Mouse (Mus musculus) layer of hippocampus, postnatal 36 days (tissue): Measurements from ENCODE around the gene Gm38431. TPM values are rescaled to one million over a fixed set of nuclear protein-coding genes. Genes with fewer than 3 reads are reported as not detected.
A peak's percentile ranks its signal among the peaks of the same experiment; 100 is the strongest.
"Not testable (repeated sequence)": the region's sequence is repeated elsewhere in the genome, so short reads cannot be mapped to it uniquely, and the experiment has no call there.

Source experiments
- DNase-seq, 2 experiments: peaks; one replicate each; pipeline ENCODE4 v3.0.0; 2022
- total RNA-seq, 2 experiments: library from RNA; stranded (reverse); gene quantifications; 2 replicates each; pipeline ENCODE4 v1.2.3; 2021

The Gm38431 gene
- total RNA-seq, 2 experiments from 2014 or later = 4.8 to 5.0 TPM

DNA sequence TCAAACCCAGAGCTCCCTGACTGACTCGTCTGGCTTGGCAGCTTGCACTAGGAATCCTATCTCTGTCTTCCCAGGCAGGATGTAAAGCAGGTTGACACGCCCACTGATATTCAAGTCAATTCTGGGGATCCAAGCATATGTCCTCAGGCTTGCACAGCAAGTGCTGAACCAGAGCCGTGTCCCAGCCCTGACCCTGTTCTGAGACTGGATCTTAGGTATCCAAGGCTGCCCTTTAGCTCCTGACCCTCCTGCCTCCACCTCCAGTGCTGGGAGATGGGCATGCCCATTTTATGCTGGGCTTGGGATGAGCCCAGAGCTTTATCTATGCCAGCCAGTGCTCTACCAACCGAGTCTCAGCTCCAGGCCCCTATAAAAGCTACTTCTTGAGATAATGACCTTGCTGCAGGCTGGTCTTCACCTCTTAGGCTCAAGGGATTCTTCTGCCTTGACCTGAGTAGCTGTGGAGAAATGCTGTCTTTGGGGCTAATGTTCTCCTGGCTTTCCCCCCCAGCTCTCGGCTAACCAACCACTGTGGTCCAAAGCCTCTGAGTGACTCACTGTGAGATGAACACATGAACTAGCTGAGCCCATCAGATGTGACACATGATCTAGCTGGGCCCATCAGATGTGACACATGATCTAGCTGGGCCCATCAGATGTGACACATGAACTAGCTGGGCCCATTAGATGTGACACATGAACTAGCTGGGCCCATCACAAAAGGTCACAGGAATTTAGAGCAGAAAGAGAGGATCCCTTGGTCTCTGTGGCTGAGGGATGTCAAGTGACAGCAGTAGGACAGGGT lies 14.2 kb upstream of the Gm38431 start:
- DNase-seq = no peak

DNA sequence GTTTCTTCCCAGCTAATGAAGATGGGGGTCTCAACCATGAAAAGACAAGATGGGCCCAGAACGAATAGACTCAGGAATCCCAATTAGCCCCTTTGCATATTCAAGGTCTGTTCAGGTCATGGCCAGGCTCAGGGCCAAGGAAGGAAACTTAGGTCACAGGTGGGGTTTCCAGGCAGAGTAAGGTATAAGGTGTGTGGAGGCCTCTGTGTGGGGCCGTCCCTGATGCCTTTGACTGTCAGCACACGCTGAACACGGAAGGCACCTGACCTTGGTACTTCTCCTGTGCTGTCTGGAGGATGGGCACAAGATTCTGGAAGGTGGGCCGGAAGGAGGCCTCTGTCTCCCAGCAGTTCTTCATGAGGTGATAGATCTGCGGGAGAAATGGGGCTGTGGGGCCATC lies 13.0 kb upstream of the Gm38431 start:
- DNase-seq = no peak

GRCm38 (mm10) chr9:21102076-21102475 lies 10.3 kb upstream of the Gm38431 start:
- no peak for DNase-seq

DNA sequence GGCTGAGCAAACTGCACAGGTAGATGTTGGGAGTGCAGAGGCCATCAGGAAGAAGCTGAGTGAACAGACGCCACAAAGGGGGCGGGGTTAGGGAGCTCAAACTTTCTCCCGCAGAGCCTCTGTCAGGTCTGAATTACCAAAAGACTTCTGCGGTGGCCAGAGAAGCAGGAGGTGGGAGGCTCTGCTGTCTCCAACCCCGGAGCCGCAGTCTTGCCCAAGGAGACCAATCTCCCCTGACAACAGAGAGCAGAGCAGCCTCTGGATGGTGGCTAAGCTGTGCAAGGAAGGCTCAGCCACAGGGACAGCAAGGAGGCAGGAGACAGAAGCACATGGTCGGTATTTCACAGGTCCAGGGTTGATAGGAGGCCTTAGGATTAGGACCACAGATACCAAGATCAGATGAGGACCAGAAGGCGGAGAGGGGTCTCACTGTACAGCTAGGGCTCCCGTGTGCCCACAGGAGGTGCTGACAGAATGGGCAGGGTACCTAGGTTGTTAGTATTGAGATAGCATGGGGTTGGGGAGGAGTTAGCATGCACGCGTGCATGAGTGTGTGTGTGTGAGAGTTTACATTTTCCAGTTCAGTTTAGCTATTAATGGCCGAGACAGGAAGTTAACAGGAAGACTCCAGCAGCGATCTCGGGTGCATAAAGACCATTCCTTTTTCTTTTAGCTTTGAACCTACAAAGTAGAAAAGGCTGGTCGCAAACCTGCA lies 8.8 kb upstream of the Gm38431 start:
- DNase-seq = no peak

DNA sequence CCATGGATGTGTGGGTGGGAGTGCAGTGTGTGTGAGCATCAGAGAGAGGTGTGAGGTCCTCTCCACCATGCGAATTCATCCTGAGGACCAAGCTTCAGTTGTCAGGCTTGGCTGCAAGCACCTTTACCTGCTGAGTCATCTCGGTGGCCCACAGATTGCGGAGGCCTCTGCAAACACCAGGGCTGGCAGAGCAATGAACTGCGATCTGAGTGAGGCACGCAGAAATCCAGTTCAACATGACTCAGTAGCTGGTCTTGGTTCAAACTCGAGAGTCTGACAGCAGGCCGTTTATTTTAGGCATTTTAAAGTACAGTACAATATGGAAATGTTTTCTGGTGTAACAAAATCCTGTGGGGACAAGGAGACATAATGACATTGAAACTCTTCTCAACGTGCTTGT lies 6.0 kb upstream of the Gm38431 start:
- DNase-seq = peak; percentile 52 to 63

- no peak for DNase-seq
Measured at GRCm38 (mm10) chr9:21095958-21096357, 4.2 kb upstream of the Gm38431 start.

GRCm38 (mm10) chr9:21093423-21093822 lies 1.6 kb upstream of the Gm38431 start:
- no peak for DNase-seq

- DNase-seq = no peak
Measured at GRCm38 (mm10) chr9:21090972-21091706, 658 bp downstream of the Gm38431 start.

DNA sequence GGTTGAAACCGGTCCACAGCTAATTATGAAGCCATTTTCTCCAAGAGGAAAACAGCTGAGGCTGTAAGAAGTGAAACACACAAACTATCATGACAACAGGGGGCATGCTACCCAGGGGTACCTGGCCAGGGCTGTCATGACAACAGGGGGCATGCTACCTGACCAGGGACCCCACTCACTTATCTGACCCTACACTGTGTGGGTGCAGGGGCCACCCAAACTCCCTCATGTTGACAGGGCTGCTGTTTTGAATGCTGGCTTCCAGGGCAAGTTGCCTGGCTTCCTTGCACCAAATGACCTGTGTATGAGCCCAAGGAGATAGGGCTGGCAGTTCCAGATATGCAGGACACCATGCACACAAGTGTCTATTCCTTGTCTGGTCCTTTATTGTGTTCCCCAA lies 1.3 kb downstream of the Gm38431 start:
- DNase-seq = no peak

DNA sequence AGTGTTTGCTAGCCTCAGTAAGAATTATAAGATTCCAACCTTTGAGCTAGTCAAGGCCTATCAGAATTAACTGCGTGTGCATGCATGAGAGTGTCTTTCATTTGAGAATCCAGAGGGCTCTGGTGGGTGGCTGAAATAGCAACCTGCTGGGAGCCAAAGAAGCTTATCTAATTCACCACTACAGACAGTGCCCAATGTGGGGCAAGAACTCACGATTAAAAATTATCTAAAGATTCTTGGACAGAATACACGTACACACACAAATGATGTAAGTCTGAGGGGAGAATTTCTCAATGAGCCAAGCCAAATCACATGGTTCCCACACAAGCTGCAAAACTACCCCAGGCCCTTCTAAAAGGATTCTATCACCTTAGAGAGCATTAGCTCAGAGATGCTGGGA lies 8.5 kb downstream of the Gm38431 start:
- no peak for DNase-seq

DNA sequence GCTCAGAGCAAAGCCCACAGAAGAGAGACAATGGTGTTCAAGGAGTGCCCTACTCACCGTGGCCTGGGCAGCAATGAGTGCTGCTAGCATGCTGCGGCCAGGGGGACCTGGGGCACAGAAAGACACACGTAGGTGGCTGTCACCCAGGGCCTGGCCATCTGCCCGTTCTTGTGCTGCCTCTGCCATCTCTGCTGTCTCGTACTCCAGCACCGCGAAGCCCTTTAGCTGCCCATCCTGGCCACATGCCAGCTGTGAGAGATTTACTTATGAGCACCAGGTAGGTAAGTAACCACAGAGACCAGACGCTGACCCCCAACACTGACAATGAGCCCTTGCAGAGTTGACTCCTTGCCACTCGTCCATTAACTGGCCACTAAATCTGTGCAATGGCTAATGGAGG lies 10.7 kb downstream of the Gm38431 start:
- DNase-seq = no peak

- no peak for DNase-seq
Measured at GRCm38 (mm10) chr9:21075625-21076024, 16.2 kb downstream of the Gm38431 start.

DNA sequence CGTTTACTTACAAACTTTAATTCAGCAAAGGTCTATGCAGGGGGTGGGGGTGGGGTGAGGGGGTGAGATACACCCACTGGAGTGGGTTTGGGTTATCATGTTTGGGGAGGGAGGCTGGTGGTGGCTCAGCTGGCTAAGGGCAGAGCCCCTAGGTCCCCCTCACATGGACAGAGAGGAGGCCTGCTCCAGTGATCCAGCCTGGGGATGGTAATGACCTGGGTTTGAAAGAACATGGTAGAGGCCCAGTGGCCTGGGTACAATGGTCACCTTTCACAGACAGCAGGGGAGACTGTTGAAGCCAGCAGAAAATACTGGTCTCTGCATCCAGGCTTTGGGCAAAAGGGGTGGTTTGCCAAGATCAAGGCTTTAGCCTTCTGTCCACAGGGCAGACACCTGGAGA lies 17.6 kb downstream of the Gm38431 start:
- DNase-seq = no peak

DNA sequence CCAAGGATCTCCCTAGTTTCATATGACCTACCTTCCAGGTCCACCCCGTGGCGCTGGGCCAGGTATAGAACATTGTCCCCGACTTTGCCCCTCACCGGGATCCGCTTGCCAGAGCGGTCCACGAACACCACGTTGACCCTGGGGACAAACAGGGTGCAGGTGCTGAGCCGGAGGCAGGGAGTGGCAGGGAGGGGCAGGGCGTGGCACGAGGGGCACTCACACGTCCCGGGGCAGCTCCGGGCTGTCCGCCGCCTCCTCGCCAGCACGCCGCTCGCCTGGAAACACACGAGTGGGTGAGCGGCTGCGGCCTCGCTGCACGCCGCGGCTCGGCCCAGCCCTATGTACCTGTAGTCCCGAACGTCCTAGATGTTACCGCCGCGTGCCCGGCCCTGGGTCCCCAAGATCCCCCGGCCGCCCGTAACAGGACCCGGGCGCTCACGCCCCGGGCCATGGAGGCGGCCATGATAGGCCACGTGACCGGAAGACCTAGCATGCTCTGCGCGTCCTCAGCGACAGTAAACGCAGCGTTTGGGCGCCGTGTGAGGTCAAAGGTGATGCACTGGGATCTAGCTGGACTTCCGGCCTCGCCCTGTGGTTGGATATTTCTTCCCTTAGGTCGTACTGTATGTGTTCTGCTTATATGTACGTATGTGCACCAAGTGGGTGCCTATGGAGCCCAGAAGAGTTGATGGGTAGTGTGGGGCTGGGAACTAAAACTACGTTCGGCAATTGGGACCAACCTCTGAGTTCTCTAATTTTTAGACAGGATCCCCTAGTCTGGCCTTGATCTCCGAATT lies 18.6 kb downstream of the Gm38431 start, which contains the start of the genes Gm49373 and Fdx1l:
Gene Gm49373 (minus strand): TSS at position 53 of the 797 bp plus-strand sequence.
Gene Fdx1l (minus strand): TSS at position 571 of the 797 bp plus-strand sequence.
- DNase-seq = peak; percentile 90

- DNase-seq = no peak
Measured at GRCm38 (mm10) chr9:21072641-21073040, 19.2 kb downstream of the Gm38431 start.

DNA sequence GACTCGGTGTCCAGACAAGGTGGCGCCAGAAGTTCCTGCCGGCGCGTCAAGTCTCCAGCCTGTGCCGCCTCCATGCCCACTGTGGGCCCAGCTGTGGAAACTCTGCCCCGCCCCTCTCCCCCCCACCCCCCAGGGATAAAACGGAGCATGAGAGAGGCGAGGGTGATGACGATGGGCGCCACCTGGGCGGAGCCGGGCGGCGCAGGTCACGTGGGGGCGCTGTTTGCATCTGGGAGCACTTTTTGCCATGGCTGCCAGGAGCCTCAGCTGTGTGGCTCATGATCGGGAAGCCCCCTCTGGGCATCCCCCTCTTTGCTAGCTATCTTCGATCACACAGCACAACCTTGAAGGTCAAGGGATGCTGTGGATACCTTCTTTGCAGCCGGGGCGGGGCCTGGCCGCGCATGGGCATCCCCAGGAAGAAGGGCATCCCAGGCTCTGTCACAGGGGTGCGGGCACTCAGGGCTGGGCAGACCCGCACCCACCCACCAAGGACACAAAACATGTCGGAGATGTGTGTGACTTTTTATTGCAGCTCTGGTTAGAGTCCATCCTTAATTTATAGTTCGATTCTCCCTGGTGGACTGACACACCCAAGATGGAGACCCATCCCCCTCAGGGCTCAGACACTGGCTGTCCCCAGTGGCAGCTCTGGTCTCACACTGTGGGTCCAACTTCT lies 24.7 kb downstream of the Gm38431 start, which contains the start of gene Zglp1:
Gene Zglp1 (minus strand): TSS at position 88 of the 679 bp plus-strand sequence.
- no peak for DNase-seq

DNA sequence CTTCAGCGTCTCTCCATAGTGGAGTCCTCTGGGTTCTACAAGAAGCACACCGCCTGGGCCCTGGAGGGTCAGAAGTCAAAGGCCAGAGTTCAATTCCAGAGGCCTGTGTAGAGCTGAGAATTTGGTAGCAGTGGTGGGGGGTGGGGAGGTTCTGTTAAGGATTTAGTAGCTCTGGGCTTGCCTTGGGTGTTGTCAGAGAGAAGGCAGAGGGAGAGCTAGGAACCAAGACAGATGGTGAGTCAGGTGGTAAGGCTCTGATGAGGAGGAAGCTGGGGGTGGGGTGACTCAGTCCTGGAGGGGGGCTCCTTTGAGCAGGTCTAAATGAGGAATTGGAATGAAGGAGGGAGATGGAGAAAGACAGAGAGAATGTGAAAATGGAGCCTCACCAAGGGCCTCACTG lies 28.9 kb downstream of the Gm38431 start:
- DNase-seq = peak; percentile 58 to 67

GRCm38 (mm10) chr9:21051578-21051977 lies 40.2 kb downstream of the Gm38431 start:
- DNase-seq = no peak

DNA sequence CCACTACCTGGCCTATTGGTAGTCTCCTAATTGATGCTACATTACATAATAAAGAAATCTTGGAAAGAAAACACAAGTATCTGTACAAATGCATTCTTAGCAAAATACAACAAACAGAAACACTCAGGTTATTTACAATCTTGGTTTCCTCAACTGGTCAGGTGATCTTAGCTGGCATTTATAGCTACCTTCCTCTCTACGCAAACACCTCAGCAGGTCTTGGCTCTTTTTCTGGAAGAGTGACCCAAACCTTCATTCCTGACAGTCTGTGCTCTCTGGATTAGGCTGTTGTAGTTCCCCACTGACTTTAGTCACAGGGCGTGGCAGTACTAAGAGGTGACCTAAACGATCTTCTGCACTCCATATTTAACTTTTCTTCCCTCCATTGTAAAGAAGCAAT lies 46.6 kb downstream of the Gm38431 start:
- no peak for DNase-seq

GRCm38 (mm10) chr9:21044785-21045184 lies 47.0 kb downstream of the Gm38431 start:
- not testable (repeated sequence) for DNase-seq

DNA sequence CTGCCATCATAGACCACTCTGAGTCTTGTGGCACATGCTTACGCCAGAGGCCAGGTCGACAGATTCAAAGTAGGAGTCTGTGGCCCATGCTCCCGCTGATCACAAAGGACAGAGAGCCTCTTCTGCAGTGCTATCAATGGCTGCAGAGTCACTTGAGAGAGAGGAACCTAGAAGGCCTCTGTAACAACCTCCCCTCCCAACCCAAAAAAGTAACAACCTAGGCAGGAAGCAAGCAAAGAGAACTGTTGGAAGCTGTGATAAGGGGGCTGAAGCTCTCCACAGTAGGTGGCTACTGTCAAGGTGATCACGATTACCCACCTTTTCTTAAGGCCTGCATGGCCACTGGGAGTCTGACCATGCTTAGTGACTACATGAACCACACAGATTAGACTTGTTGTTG lies 48.2 kb downstream of the Gm38431 start:
- DNase-seq = no peak
